Mouse (Mus musculus) gastrocnemius, postnatal 10 days (tissue): Measurements from ENCODE around the gene Ankrd10. TPM values are rescaled to one million over a fixed set of nuclear protein-coding genes. Genes with fewer than 3 reads are reported as not detected.
"Not testable (repeated sequence)": the region's sequence is repeated elsewhere in the genome, so short reads cannot be mapped to it uniquely, and the experiment has no call there.

ENCODE experiments used
- DNase-seq: peaks from one replicate; pipeline ENCODE4 v3.0.0; 2021; ENCODE audit warnings: mixed read lengths
- long read RNA-seq, 2 experiments: library from polyadenylated mRNA; stranded (forward); transcript quantifications; one replicate each; pipeline ENCODE4 v2.0.0; 2021
- total RNA-seq, 2 experiments: library from RNA; stranded (reverse); gene quantifications; 2 replicates each; pipeline ENCODE4 v1.2.3; 2021

Gene Ankrd10
- 10 to 100 TPM; 43.6 to 52.5 TPM for total RNA-seq
- long read RNA-seq, experiment 1, full-length matches to known transcripts, result 27 of 68 reads
- long read RNA-seq, experiment 1, partial matches to known transcripts, result 5 of 68 reads
- long read RNA-seq, experiment 1, other reads (novel, unspliced or antisense), result 36 of 68 reads
- long read RNA-seq, experiment 2, full-length matches to known transcripts, result 41 of 75 reads
- long read RNA-seq, experiment 2, partial matches to known transcripts, result 3 of 75 reads
- long read RNA-seq, experiment 2, other reads (novel, unspliced or antisense), result 31 of 75 reads

GRCm38 (mm10) chr8:11635611-11636081 is at the start of gene Ankrd10:
Gene Ankrd10, minus strand, starts transcription at chr8:11635757.
- DNase-seq, result peak; percentile 95

GRCm38 (mm10) chr8:11684558-11684957 is 49.0 kb upstream of the Ankrd10 start:
- no peak for DNase-seq

- no peak for DNase-seq
Observed at GRCm38 (mm10) chr8:11668308-11668707, 32.8 kb upstream of the Ankrd10 start.

- DNase-seq, result not testable (repeated sequence)
Observed at GRCm38 (mm10) chr8:11666023-11666716, 30.6 kb upstream of the Ankrd10 start.

- no peak for DNase-seq
Observed at GRCm38 (mm10) chr8:11661969-11662368, 26.4 kb upstream of the Ankrd10 start.

- no peak for DNase-seq
Observed at GRCm38 (mm10) chr8:11650021-11650420, 14.5 kb upstream of the Ankrd10 start.

- DNase-seq, result no peak
Observed at GRCm38 (mm10) chr8:11643123-11643522, 7.6 kb upstream of the Ankrd10 start.

- DNase-seq, result no peak
Observed at GRCm38 (mm10) chr8:11640606-11641005, 5.0 kb upstream of the Ankrd10 start.

- no peak for DNase-seq
Observed at GRCm38 (mm10) chr8:11637531-11637930, 2.0 kb upstream of the Ankrd10 start.

GRCm38 (mm10) chr8:11636324-11637057 is 934 bp upstream of the Ankrd10 start:
- DNase-seq, result peak; percentile 81

- peak; percentile 87 for DNase-seq
Observed at GRCm38 (mm10) chr8:11635012-11635577, 462 bp downstream of the Ankrd10 start.

- no peak for DNase-seq
Observed at GRCm38 (mm10) chr8:11634331-11635011, 1.1 kb downstream of the Ankrd10 start.

GRCm38 (mm10) chr8:11633414-11633813 is 2.1 kb downstream of the Ankrd10 start:
- no peak for DNase-seq

GRCm38 (mm10) chr8:11632406-11632805 is 3.2 kb downstream of the Ankrd10 start:
- peak; percentile 58 for DNase-seq

- no peak for DNase-seq
Observed at GRCm38 (mm10) chr8:11629206-11629605, 6.4 kb downstream of the Ankrd10 start.

GRCm38 (mm10) chr8:11628506-11629132 is 6.9 kb downstream of the Ankrd10 start:
- DNase-seq, result peak; percentile 65

- DNase-seq, result no peak
Observed at GRCm38 (mm10) chr8:11627717-11628116, 7.8 kb downstream of the Ankrd10 start.

GRCm38 (mm10) chr8:11625084-11625483 is 10.5 kb downstream of the Ankrd10 start:
- no peak for DNase-seq

GRCm38 (mm10) chr8:11619091-11619490 is 16.5 kb downstream of the Ankrd10 start:
- no peak for DNase-seq

GRCm38 (mm10) chr8:11618063-11618462 is 17.5 kb downstream of the Ankrd10 start:
- DNase-seq, result no peak

GRCm38 (mm10) chr8:11616294-11616693 is 19.3 kb downstream of the Ankrd10 start:
- DNase-seq, result peak; percentile 57
